Mouse (Mus musculus) E14TG2a.4 (cell line): ENCODE measurements around the gene Cdh23.

Source experiments
- CTCF ChIP-seq: conservative IDR thresholded peaks from 2 replicates; pipeline ENCODE4 v1.5.1; 2014; ENCODE audit warnings: low read length
- NANOG ChIP-seq: IDR thresholded peaks from 2 replicates; pipeline ENCODE4 v1.6.1; 2014; ENCODE audit warnings: borderline replicate concordance, low read length, mixed read lengths
- POU5F1 ChIP-seq: IDR thresholded peaks from 2 replicates; pipeline ENCODE4 v1.6.1; 2014; ENCODE audit warnings: low read length, borderline replicate concordance

GRCm38 (mm10) chr10:60292209-60292608 lies 404.1 kb downstream of the Cdh23 start:
- TF ChIP-seq CTCF (no peak), POU5F1 (no peak), NANOG (no peak)
